Mouse (Mus musculus): ENCODE results near the gene Nr1h2.

Nr1h2 gene

GRCm38 (mm10) chr7:44584921-44585320, 31.2 kb upstream of the Nr1h2 start:
- no peak for DNase-seq (ENCODE audit: low read depth, low spot score)

- DNase-seq (ENCODE audit: low read depth, low spot score), result no peak
Observed at GRCm38 (mm10) chr7:44584265-44584804, 30.6 kb upstream of the Nr1h2 start.

- DNase-seq (ENCODE audit: low read depth, low spot score), result no peak
Observed at GRCm38 (mm10) chr7:44583146-44583545, 29.4 kb upstream of the Nr1h2 start.

- no peak for DNase-seq (ENCODE audit: low read depth, low spot score)
Observed at GRCm38 (mm10) chr7:44582709-44583108, 29.0 kb upstream of the Nr1h2 start.

GRCm38 (mm10) chr7:44581637-44582036, 27.9 kb upstream of the Nr1h2 start:
- DNase-seq (ENCODE audit: low read depth, low spot score), result no peak

GRCm38 (mm10) chr7:44576333-44576844, 22.6 kb upstream of the Nr1h2 start:
- no peak for DNase-seq (ENCODE audit: low read depth, low spot score)

- DNase-seq (ENCODE audit: low read depth, low spot score), result no peak
Observed at GRCm38 (mm10) chr7:44572956-44573484, 19.3 kb upstream of the Nr1h2 start.

- no peak for DNase-seq (ENCODE audit: low read depth, low spot score)
Observed at GRCm38 (mm10) chr7:44572213-44572701, 18.5 kb upstream of the Nr1h2 start, which contains the start of gene Napsa. Gene Napsa (plus strand): TSS chr7:44572380.

GRCm38 (mm10) chr7:44571811-44572210, 18.1 kb upstream of the Nr1h2 start:
- DNase-seq (ENCODE audit: low read depth, low spot score), result no peak

GRCm38 (mm10) chr7:44570989-44571388, 17.2 kb upstream of the Nr1h2 start:
- no peak for DNase-seq (ENCODE audit: low read depth, low spot score)

- DNase-seq (ENCODE audit: low read depth, low spot score), result no peak
Observed at GRCm38 (mm10) chr7:44568803-44569202, 15.1 kb upstream of the Nr1h2 start.

- no peak for DNase-seq (ENCODE audit: low read depth, low spot score)
Observed at GRCm38 (mm10) chr7:44565414-44565813, 11.7 kb upstream of the Nr1h2 start.

- DNase-seq (ENCODE audit: low read depth, low spot score), result no peak
Observed at GRCm38 (mm10) chr7:44564486-44564885, 10.7 kb upstream of the Nr1h2 start.

- DNase-seq (ENCODE audit: low read depth, low spot score), result no peak
Observed at GRCm38 (mm10) chr7:44563284-44563683, 9.5 kb upstream of the Nr1h2 start.

GRCm38 (mm10) chr7:44560435-44561400, 7.0 kb upstream of the Nr1h2 start:
- DNase-seq (ENCODE audit: low read depth, low spot score), result peak; percentile 79

- no peak for DNase-seq (ENCODE audit: low read depth, low spot score)
Observed at GRCm38 (mm10) chr7:44557629-44558028, 3.9 kb upstream of the Nr1h2 start.

GRCm38 (mm10) chr7:44553196-44553764, 471 bp downstream of the Nr1h2 start:
- DNase-seq (ENCODE audit: low read depth, low spot score), result peak; percentile 96

GRCm38 (mm10) chr7:44552141-44552908, 1.4 kb downstream of the Nr1h2 start:
- no peak for DNase-seq (ENCODE audit: low read depth, low spot score)

GRCm38 (mm10) chr7:44551731-44552130, 2.0 kb downstream of the Nr1h2 start:
- DNase-seq (ENCODE audit: low read depth, low spot score), result no peak

- no peak for DNase-seq (ENCODE audit: low read depth, low spot score)
Observed at GRCm38 (mm10) chr7:44551301-44551700, 2.5 kb downstream of the Nr1h2 start.

- no peak for DNase-seq (ENCODE audit: low read depth, low spot score)
Observed at GRCm38 (mm10) chr7:44550409-44550678, 3.4 kb downstream of the Nr1h2 start.
